Mouse (Mus musculus) hematopoietic stem cell, adult 5-6 weeks (primary cell): Measurements from ENCODE around the gene Hoxa7. TPM values are rescaled to one million over a fixed set of nuclear protein-coding genes. Genes with fewer than 3 reads are reported as not detected.
A peak's percentile ranks its signal among the peaks of the same experiment; 100 is the strongest.

Experiments
- ATAC-seq, 2 experiments: fragments of 125-278 bp in 1 of 2; replicated peaks in 1 of 2; 2 replicates each; pipeline ENCODE4 v1.8.0; 2016 to 2017; ENCODE audit warnings: inconsistent platforms in 2 of 2, mild to moderate bottlenecking in 2 of 2, moderate number of reproducible peaks in 2 of 2, low read depth in 1 of 2, moderate TSS enrichment in 1 of 2; ENCODE audit not compliant: low FRiP score in 2 of 2, poor library complexity in 2 of 2, severe bottlenecking in 2 of 2, insufficient read depth in 1 of 2, low TSS enrichment in 1 of 2
- total RNA-seq: library from RNA; stranded (forward); fragments of 172-1452, 232-1000 nt; gene quantifications from 2 replicates; pipeline ENCODE4 v1.2.3, GENCODE M21; 2017

Gene Hoxa7
- total RNA-seq, 1 experiment from 2014 or later = 15.6 TPM

DNA sequence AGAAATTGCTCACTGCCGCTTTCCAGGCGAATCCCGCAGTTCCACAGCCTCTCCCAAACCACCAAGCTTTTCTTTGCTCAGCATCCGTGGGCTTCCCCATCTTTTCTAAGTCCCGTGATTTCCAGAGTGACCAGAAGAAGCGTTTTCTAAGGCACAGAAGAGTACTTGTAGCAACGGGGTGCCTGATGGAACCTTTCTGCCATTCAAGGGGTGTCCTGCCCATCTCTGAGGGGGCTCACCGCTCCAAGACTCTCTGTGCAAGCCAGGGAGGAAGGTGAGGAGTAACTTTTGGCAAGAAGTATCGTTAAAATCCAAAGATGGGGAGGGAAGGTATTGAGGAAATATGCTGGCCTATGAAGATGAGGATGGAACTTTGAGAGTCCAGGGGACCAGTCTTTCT is 43.8 kb downstream of the Hoxa7 start:
- no peak for ATAC-seq

DNA sequence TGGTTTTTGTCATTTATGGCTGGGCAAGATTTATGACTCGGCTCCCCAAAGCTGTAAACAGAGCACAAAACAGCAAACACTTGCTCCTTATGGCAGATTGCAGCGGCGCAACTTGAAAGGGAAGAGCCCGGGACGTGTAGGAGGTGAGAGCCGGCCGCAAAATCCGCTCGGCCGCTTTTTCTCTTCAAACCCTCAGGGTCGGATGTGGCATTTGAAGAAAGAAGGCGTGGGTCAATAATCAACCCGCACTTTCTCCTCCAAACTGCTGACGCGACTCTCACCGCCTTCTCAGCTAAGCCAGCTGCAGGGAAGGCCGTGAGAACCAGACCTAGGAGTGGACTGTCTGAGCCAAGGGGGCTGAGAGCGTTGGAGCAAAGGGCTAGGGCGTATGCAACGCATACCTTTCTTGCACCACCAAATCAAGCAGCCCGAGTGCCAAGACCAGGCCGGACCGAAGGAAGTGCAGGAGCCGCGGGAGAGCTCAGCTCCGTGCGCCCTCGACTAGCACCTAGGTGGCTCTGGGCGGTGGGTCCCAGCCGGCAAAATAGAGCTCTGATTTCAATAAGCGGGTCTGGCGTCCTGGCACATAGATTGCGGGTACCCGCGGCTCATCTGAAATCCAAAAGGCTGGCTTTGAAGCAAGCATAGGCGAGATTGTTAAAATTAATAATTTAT is 44.5 kb downstream of the Hoxa7 start, which contains the start of gene 5730596B20Rik:
Gene 5730596B20Rik (plus strand): TSS at position 438 of the 675 bp plus-strand sequence.
- ATAC-seq = peak in 1 of 2 experiments; percentile 21; a peak in 1 of 4 replicates

DNA sequence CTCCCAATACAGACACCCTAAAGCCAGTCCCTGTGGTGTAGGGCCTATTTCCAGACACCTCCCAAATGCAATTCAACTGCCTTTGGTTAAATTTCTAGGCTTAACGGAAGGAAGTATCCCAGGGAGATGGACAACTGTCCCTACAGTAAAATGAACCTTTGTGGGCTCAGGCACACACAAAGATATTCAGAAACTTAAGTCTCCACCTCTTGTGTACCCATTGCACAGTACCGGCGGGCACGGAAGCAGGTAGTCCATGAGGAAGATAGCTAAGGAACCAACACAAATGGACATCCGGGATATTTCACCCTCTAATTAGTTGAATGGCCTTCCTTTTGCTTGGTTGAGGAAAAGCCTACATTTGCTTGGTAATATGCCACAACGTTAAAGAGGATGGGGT is 45.3 kb downstream of the Hoxa7 start:
- no peak for ATAC-seq

DNA sequence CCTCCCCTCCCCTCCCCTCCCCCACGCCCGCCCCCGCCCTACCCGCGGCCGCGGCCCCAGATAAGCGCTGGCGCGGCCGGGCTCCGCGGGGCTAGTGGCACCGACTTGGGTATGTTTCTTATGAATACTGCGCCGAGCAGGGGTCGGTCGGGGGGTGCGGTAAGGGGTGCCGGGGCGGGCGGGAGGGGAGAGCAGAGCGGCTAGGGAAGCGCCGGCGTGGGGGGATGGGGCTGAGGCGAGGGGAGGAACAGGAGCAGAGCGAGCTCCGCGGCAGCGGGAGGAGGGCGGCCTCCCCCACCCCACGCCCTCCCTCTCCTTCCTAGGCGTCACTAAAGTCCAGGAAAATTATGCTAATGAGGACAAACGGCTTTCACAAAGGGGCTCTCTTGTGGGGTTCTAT is 45.8 kb downstream of the Hoxa7 start:
- no peak for ATAC-seq

DNA sequence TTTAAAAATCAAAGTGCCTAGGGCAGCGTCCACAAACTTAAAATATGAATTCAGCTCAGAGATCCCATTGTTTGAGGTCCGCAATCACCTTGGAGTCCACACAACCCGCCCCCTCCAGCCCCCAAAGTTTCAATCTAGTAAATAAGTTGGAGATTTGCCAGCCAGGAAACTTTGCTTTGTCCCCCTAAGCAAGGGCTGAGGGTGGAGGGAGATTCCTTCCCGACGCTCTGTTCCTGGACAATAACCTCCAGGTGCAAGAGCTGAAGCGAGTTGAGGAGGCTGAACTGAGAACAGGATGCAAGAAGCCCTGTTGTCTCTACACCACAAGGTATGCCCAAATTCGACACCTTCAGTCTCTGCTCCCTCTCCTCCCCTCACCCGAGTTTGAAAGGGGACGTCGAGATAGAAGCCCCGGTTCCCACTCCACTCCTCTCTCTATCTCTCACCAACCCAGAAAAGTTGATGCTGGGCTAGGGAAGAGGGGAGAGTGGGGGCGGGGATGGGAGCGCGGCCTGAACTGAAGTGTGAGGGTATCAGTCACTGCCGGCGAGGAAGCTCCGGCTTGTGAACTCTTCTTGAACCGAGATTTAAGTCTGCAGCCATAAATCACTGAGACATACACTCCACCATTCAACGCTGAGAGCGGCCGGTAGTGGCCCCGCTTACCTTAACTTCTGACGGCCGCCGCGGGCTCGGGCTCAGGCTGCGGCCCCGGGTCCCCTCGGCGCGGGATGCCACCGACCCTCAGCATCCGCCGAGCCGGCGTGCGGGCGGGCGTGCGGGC is 46.5 kb downstream of the Hoxa7 start:
- no peak for ATAC-seq

DNA sequence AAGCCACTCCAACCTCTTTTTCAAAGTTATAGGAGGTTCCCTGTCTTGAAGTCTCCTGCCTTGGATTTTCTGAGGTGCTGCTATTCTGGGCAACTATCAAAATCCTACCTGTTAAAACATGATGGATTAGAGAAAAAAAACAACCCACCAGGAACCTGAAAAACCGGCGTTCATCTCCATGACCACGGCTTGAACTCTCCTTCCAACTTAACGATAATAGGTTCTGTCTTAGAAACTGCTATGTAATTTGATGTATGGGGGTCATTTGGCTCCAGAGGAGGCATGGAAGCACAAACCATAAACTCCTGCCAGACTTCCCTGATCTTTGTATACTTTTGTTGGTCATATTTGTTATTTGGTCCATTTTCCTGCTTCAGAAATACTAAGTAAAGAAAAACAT is 48.0 kb downstream of the Hoxa7 start:
- no peak for ATAC-seq

DNA sequence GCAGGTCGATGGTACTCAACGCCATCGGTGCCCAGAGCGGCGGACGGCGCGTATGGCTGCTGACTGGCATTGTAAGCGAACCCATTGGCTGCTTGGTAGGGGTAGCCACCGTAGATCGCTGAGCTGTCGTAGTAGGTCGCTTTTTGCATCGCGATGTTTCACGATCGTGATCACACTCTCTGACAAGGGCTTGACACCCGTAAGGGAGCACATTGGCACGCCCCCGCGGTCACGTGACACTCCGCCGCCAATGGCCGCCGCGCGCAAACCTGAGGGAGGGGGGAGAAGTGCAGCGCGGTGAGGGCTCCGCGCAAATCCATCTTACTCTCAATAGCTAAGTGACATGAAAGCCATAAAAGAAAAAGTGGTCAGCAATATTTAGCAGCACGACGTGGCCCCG is 49.2 kb downstream of the Hoxa7 start:
- ATAC-seq = no peak

DNA sequence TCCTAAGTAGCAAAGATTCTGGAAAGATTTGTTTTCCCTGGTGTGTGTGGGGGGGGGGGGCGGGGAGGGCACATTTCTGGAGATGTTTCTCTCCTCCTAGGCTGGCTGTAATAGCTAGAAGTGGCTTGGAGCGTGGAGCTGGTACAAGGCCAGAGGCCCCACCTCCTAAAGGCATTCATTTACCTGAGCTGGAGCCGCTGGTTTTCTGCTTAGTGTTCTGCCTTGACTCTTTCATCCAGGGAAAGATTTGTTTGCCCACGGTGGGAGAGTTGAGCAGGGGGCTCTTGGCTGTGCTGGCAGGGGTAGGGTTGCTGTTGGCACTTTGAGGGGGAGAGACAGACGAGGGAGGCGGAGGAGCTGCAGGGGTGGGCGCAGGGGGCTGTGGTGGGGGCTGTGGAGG is 49.7 kb downstream of the Hoxa7 start:
- no peak for ATAC-seq

DNA sequence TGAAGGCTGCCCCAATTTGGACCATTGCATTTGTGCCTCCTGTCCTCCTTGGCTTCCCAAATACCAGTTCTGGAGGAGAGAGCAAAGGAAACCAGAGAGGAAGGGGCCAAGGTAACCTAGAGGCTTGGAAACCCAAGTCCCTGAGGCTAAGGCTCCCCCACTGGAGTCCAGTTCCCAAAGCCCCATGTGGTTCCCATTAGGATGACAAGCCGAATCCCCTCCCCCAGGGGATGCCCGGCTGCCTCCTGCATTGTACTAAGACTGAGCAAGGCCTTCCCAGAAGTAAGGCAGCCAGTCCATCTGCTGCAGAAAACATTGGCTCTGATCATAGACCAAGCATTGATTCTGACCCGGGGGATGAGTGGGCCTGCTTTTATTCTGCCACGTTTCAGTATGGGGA is 50.3 kb downstream of the Hoxa7 start:
- no peak for ATAC-seq

DNA sequence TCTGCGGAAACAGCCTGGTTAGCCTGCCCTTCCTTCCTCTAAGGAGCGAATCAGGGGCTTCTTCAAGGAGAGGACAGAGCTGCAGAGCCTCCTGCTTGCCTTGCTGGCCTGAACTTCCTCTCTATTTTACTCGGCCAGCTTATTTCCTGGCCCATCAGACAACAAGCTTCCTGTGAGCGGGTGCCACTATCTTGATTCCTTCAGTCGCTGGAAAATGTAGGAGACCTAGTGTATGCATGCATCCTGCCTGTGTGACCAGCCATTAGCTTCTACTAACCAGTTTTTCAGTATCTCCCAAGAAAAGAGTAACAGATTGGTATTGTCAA is 50.8 kb downstream of the Hoxa7 start:
- ATAC-seq = no peak

DNA sequence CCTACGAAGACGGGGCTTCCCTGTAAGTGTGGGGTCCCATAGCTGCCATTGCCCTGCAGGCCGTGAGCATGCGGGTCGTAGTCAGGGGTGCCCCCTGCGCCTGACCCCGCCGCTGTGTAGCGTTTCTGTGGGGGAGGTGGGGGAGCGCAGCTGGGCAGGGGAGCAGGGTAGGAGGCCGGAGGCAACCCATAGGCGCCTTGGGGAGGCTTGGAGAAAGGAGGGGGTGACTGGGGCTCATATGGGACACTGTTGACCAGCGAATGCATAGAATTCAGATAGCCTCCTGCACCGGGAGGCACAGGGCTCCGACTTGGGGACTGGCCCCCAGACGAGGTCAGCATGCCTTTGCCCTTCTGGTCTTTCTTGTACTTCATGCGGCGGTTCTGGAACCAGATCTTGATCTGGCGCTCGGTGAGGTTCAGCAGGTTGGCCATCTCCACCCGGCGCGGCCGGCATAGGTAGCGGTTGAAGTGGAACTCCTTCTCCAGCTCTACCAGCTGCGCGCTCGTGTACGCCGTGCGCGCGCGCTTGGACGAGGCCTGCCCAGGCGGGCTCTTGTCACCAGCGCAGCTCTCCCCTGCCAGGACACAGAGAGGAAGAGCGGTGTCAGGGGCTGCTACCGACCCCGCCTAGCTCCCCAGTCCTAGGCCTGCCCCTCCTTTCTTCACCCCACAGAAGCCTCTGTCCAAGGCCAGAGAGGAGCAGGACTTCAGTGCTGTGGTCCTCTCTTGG is 51.3 kb downstream of the Hoxa7 start:
- no peak for ATAC-seq

DNA sequence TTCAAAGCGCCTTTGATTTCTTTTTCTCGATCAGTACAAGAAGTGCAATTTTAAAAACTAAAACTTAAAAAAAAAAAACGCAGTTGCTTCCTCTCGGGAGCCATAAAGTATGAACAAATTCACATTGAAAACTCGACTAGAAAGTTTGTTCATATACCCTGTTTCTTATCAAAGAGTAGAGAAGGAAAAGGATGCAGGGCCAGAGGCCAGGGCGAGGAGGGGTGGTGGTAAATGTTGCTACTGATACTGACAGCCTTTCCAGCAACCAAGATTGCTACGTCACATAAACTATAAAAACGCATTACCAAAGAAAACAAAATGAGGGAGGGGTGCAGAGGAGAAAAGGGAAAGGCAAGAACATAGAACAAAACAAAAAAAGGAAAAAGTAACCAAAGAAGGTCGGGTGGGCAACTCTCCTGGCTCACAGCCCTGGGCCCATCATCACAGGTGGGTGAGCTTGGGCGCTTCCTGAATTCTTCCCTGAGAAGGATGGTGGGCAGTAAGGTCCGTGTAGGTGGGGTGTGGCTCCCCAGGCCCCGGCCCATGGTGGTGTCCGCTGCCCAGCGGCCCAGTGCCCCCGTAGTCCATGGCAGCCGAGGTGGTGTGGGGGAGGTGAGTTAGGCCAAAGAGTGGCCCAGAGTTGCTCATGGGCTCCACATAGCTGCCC is 52.0 kb downstream of the Hoxa7 start:
- no peak for ATAC-seq

DNA sequence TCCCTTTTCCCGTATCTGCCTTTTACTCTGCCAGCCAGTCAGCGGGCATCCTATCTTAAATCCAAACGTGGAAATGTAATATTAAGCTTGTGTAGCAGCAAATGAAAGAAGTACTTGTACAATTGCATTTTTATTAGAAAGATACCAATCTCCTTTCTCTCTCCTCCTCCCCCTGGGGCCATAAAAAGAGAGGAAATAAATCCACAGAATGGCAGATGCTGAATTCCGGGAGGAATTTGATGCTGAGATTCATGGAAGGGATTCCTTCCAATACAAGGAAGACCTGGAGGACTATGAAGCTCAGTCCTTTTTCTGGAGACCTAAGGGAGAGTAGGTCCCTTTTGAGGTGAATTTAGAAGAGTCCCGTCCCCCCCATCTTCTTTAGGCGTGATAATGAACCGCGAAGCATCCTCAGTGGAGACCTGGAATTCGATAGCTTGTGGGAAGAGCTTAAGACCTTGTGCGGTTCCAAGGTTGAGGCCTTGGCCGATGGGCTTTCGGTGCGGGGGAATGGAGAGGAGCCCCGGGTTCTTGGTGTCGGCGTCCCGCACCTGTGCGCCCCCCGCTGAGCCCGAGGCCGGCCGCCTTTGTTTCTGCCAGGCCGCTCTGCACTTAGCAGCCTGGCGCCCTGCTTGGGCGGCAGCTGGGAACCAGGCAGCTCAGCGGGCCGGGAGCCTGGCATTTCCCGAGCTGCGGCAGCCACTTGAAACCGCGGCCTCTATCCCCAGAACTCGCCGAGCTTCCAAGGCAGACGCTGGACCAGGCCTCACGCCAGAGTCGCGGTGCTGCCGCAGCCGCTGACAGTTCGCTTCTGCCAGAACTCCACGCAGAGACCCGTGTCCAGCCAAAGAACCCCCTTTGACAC is 53.2 kb downstream of the Hoxa7 start:
- ATAC-seq = no peak

DNA sequence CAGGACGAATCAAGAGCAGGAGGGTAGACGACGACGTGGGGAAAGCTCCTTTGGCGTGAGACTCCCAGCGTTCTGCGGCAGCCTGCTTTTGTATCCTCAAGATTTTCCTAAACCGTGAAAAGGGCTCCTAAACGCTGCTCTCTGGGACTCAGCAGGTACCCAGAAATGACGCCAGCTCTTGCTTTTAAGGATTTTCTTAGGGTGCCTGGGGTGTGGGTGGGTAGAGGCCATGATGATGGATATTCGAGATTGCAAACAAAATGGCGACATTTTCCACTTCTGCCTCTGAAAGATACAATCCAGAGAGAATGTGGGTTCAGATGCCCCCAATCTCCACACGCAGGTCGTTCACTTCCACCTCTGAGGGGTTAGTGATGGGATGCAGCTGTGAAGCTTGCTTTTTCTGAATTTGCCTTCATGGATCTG is 53.9 kb downstream of the Hoxa7 start:
- ATAC-seq = no peak

DNA sequence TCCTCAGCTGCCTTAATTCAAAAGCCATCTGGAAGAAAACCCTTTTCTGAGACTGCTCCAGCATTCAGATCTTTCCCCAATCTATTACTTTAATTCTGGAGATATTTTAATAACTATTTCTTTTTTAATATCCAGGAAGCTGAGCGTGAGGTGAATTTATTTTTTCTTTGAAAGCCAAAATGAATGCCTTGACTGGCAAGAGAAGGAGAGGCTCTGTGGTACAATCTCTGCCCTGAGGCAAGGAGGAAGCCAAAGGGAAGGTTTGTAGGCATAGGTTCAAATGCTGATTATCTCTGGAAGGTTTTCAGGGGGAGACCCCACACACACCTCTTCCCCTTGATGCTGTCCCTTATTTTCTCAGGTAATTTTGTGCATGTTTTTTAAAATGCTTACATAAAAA is 54.5 kb downstream of the Hoxa7 start:
- no peak for ATAC-seq

DNA sequence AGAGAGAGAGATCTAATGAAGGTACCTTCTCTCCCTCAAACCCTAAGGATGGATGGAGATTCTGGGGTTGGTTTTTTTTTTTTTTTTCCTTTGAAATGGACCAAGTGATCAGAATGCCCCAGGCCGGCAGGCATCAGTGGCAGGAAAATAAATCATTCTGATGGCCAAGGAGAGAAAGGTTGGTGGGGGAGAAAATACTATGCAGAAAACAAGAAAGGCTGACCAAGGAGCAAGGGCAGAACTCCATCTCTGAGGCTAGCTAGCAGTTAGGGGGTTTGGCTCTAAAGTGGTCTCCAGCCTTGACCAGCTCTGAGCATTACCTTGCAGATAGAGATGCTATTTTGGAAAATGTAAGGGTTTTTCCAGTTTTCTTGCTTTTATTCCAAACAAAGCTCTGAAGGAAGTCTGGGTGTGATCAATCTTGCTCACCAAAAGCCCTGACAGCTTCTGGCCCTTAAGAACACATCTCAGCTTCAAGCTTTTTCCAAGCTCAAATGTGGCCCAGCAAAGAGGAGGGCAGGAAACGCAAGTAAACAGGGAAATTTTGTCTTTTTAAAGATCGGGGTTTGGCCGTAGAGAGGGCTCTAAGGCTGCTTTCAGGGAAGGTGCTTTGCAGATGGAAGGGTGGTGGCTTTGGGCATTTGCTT is 55.1 kb downstream of the Hoxa7 start:
- ATAC-seq = no peak
